Mouse (Mus musculus) C2C12 (cell line): Measurements from ENCODE around the gene Thap8.

ENCODE experiments used
- CTCF ChIP-seq: IDR thresholded peaks from one replicate; pipeline ENCODE4 v1.5.1; 2011; ENCODE audit not compliant: control insufficient read depth, insufficient read depth, insufficient read length
- MAX ChIP-seq: IDR thresholded peaks from one replicate; pipeline ENCODE4 v1.6.1; 2011; ENCODE audit warnings: mild to moderate bottlenecking, control low read depth
- MYOG ChIP-seq: IDR thresholded peaks from one replicate; pipeline ENCODE4 v1.6.1; 2011; ENCODE audit not compliant: control insufficient read depth, insufficient read length; ENCODE audit errors: extremely low read depth
- USF1 ChIP-seq: IDR thresholded peaks from one replicate; pipeline ENCODE4 v1.6.1; 2011; ENCODE audit warnings: low read depth, mild to moderate bottlenecking, control low read depth, moderate library complexity

- TF ChIP-seq CTCF: no peak
- TF ChIP-seq MAX: no peak
- TF ChIP-seq MYOG: no peak
- no peak for TF ChIP-seq USF1
Measured at GRCm38 (mm10) chr7:30306083-30306779, 26.3 kb downstream of the Thap8 start.
